Mouse (Mus musculus) adrenal gland, adult 18-20 months (tissue): ENCODE results near the gene Ypel2. TPM values are rescaled to one million over a fixed set of nuclear protein-coding genes. Genes with fewer than 3 reads are reported as not detected.
A peak's percentile ranks its signal among the peaks of the same experiment; 100 is the strongest.

Experiments
- DNase-seq, 2 experiments: peaks; one replicate each; pipeline ENCODE4 v3.0.0; 2021 to 2022; ENCODE audit warnings: low spot score in 2 of 2
- total RNA-seq, 2 experiments: library from RNA; stranded (reverse); gene quantifications; 1 replicate in 1 of 2; 2 replicates in 1 of 2; pipeline ENCODE4 v1.2.3; 2021

Gene Ypel2
- total RNA-seq, 2 experiments from 2014 or later, result 12.8 to 31.2 TPM

DNA sequence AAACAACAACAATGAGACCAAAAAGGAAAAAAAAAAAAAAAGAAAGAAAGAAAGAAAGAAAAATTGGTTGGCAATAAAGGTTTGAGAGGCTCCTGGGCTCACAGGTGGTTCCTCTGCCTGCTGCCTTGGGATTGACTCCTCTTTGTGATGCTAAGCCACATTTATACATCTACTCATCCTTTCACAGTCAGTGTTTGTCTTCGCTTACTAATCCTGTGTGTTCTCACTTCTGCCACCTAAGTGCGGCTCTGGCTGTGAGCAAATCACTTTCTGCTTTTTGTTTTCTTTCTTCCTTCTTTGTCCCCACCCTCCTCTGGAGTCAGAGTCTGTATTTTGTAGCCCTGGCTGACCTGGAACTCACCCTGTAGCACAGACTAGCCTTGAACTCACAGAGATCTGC is 2.8 kb upstream of the Ypel2 start:
- DNase-seq, result no peak

DNA sequence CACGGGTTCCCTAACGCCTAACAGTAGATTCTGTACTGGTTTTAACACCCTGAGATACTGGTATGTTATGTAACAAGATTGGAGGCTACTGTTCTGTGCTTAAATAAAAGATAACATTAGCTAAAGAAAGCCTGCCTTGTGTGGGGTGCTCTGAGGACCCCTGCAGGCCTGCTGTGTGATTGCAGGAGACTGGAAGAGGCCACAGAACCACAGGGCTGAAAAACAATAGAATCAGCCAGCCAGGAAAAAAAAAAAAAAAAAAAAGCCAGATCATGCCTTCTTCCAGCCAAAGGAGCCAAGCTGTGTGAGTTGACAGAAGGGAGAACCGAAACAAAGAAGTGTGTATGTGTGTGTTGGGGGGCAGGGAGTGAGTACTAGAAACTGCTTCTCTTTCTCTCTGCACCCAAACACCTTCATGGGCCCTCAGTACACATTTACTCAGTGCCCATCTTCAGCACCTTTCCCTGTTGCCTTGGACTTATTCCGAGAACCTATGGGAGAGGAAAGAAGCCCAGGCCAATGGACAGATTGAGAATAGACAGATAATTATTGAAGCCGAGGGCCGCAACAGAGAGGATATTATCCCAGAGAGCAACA is 2.2 kb upstream of the Ypel2 start:
- peak; percentile 51 to 60 for DNase-seq

DNA sequence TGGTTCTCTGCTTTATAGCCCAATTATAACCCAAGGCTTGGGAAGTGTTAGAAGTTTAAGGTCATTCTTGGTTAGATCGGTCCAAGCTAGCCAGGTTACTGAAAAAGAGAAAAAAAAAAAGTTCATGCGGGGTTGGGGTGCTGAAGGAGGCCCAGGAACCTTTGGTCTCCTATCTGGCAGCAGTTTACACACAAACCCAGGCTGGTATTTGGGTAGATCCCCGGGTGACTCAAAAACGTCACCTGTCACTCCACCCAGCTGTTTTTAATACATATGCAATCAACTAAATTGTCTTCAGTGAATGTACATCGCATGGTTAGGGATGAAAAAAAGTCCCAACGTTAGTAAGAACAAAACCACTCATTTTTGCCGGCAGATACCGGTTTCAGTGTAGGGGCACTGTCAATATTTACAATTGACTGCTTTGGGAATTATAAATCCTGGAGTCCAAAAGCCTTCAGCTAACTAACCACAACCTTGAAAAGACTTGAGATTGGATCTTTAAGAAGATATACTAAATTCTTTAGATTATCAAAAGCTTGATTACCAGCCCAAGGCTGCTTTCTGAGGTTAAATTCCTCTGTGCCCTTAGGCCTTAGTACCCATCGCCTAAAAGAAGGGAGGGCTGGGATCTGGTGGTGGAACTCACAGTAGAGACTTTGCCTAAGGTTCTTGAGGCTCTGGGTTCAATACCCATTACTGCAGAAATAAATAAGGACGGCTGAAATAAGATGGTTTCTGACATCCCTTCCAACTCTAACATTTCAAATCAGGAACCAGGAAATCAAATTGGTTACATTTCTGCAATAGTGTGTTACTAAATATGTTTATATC is 1.5 kb upstream of the Ypel2 start:
- no peak for DNase-seq

DNA sequence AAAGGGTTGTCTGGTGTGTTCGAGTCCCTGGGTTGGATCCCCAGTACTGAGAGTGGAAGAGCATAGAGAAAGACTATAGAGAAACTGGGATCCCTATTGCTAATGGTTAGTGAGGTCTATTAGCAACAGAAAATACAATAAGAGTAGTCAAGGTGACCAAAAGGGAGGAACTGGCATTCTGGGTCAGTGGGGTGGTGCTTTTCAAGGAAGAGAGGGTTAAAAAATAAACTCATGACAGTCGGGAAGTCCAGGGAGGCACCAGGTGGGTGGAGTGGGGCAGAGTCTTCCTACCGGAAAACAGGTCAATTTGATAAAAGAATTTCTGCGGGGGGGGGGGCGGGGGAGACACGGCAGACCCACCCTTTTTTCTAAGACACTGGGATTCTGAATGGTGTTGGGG is 823 bp upstream of the Ypel2 start:
- no peak for DNase-seq

DNA sequence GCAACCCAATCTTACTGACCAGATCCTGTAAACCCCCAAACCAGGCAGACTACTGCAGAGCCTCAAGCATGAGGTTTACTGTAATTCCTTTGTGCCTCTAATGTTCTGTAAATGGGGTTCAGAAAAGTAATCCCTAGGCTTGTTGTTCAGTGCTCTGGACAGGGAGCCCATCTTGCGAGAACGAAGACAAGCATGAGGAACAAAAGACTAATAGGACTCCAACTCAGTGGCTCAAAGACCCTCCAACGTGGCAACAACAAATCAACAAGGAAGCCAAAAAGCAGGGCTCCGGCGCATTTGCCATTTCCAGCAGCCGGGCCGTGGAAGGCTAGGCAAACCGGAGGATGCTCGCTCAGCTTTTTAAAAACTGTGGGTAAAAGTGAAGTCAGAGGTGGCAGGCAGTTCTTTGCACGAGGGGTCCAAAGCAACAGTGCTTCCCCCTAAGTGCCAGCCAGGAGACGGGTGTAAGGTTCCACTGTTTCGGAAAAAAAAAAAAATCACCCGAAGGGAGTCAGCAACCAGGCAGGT is 982 bp downstream of the Ypel2 start:
- no peak for DNase-seq

DNA sequence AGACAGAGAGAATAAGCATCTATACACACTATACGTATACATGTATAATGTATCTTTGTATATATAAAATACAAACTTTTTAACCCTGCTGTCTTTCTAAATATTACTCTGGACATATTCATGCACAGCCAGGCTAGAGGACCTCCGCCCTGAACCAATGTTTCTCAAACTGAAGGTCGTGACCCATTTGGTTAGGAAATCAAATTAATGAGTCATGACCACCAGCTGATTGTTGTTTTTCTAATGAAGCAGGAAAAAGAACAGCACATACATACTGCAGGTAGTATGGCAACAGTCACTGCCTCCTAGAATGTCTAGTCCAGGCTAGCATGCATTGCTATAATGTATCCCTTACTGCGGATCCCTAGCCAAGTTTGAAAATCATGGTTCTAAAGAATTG is 2.3 kb downstream of the Ypel2 start:
- no peak for DNase-seq

DNA sequence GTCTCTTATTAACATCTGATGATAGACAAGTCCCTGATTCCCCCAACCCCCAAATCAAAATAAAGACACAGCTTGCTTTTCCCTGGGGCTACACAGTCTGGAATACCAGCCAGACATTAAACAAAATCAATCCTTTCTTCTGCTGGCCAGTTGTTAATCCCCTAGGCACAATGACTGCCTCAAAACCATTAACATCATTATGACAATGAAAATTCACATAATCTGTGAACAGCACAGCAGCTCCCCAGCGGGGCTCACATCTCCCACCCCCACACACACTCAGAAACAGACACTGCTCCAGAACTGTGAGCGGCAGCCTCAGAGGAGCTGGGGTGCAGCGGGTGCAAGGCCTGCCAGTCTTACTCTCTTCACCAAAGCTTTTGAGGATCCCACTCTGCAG is 3.2 kb downstream of the Ypel2 start:
- DNase-seq, result no peak

DNA sequence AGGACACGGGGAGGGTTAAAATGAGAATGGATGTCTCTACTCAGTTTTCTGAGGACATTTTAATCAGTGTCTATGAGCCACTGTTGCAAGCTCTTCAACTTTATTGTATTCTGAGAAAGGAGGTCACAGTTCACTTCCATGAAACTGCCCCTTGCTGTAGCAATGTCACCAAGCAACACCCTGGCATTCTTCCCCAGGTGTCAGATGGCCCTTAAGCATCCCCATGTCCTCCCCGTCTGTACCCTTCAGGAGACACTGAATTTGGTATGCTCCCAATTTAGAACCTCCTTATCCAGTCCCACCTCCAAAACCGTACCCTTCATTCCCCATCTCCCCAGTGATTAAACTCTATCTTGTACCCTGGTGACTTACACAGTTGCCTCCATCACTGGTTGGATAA is 8.5 kb downstream of the Ypel2 start:
- no peak for DNase-seq

DNA sequence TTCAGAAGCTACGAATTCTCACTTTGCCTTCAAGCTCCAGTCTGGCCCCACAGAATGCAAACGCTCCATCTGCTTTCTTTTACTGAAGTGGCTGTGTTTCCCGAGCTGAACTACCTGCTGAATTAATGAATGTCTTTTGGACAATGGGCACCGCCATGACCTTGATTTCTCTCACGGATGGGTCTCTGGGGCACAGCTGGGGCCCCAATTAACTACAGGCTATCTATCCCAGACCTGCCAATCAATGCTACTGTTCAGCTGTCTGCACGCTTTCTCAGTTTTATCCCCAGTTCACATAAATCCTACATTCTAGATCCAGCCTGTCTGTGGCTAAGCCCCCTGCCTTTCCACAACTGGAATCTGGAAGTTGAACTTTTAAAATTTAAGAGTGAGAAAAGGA is 10.5 kb downstream of the Ypel2 start:
- DNase-seq, result no peak

DNA sequence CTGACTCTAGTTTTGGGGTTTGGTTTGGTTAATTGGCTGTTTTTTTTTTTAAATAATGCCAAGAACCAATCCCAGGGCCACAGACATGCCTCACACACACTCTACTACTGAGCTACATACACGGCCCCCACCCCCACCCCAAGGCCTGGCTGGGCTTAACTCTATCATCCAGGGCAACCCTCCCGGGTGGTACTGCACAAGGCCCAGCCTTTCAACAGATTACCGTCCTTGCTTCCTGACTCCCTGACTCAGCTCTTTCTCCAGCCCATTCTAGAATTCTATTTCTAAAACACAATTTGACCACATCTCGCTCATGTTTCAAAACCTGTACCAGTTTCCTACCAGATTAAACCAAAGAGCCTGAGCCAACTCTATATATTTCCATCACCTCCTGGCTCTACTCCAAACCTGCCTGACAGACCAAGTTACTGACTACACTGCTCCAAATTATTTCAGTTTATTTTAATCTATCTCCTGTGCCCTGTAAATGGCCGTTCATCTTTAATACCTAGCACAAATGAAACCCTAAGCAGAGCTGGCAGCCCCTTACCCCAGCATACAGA is 12.2 kb downstream of the Ypel2 start:
- no peak for DNase-seq

DNA sequence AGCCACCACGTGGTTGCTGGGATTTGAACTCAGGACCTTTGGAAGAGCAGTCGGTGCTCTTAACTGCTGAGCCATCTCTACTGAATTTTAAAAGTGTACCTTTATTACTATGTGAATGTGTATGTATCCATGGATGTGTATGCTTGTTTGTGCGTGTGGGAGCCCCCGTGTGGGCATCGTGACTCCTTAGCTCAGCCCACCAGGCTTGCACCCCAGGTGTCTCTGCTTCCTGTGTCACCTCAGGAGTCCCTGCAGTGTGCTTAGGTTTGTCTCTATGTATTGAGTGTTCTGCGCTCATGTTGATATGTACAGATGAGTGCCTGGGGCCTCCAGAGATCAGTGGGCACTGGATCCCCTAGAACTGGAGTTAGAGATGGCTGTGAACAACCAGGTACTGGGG is 13.0 kb downstream of the Ypel2 start:
- no peak for DNase-seq

DNA sequence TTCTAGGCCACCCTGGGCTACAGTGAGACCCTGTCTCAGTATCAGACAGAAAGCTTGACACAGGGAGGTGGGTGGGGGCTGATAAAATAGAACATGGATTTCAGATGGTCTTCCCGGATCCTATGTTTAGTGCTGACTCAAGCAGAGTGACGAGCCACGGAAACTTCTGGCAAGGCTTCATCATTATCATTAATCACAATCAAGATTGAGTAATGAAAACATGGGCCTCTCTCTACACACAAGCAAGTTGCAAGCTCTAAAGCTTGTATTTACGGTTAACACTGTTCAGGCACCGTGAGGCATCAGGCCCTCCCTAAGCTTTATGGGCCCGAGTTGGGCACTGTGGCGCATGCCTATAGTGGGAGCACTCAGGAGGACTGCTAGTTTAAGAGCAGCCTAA is 13.7 kb downstream of the Ypel2 start:
- DNase-seq, result peak in 1 of 2 experiments; percentile 24

DNA sequence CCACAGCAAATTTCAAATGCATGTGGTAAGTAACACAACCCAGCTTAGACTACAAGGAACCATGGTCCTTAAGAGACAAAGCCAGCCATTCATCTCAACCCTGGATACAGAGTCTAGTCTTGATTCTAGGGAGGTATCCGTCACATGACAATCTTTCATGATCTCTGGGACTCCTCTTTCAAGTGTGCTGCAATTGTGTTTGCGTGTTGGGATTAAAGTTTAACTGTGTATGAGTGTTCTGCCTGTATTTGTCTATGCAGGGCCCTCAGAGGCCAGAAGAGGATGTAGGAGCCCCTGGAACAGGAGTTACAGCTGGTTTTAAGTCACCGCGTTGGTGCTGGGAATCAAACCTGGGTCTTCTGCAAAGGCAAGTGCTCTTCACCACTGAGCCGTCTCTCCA is 16.3 kb downstream of the Ypel2 start:
- DNase-seq, result no peak

DNA sequence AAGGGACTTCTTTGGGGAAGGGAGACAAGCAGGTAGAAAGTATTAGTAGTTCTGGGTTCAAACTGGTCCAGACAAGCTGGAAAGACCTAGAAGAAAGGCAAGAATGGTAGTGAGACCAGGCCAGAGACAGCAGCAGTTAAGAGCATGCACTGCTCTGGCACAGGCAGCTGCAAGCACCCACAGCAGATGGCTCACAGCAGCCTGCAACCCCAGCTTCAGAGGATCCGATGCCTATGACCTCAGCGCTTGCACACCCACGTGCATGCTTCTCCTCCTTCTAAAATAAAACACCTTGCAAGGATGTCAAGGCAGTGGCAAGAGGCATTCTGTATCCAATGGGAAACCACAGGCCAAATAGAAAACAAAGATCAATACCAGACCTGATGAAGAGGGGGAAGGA is 19.1 kb downstream of the Ypel2 start:
- no peak for DNase-seq

DNA sequence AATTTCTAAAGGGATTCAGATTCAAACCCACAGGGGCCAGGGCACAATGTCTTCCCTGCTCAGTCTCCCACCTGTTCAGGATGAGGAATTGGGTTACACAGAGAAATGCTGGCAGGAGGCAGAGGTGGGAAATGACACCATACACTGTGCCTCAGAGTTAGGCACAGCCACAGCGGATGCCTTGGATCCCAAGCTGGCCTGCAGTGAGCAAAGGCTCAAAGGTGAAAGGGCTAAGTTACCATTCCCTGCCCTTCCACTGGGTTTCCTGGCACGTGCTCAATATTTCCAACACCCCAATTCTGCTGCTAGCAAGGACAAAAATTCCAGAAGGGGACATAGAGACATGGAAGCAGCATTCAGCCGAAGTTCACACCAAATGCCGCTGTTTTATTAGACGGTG is 20.3 kb downstream of the Ypel2 start:
- DNase-seq, result no peak

DNA sequence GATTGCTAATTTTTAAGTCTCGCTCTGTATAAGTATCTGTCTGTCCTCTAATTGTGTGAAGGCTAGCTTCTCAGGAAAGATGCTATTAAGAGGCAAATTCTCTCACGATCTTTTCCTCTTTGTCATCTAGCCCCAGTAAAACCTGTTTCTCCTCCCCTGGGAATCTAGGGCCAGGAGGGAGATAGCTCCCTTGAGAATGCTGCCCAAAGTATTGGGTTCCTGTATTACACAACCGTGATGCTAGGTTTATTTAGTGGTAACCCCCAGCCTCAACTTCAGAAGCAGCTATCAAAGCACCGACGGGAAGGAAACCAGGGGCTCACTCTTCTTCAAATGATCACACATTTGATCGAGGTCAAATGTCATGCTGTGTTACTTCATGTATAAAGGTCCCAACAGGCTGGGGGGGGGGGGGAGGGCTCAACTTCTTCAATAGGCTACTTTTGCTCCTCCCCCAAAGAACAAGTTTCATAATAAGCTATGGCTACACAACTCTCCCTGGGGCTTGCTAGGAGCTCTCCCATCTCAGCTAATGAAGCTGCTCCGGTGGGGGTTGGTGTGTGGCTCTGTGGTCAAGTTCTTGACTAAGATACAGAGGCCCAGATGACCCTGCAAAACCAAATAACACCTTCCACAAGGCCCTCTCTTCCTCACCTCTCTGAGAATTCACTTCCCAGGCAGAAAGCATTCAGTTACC is 22.3 kb downstream of the Ypel2 start:
- DNase-seq, result no peak

DNA sequence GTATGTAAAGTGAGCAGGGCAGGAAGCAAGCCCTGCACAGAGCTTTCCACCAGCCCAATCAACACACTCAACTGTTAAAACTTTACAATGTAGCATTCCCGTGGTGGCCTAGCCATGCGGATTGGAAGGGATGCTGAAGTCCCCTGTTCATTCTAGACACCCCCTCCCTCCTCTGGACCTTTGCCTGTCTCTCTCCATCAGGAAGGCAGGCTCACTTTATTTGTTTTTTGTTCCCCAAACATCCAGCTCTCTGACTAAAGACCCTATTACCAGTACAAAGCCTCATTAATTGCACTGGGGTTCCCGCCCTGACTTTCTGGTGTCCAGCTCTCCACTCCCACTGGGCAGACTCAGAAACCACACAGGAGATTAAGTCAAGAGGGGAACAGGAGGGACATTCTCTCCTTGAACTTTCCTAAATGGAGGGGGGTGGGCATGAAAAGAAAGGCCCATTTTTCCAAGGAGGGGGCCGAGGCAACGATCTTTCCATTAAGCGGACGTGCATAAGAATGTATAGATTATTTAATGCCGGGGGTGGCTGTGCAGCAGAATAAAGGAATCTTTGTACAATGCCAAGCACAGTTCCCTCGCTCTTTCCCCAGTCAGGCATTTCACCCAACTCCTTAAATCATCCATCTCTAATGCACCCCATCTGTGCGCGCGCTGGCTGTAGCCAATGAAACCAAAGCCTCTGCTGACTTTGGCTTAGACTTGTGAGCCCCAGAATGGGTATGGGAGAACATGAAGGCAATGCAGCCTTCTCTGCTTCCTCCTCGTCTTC is 24.3 kb downstream of the Ypel2 start:
- DNase-seq, result no peak

DNA sequence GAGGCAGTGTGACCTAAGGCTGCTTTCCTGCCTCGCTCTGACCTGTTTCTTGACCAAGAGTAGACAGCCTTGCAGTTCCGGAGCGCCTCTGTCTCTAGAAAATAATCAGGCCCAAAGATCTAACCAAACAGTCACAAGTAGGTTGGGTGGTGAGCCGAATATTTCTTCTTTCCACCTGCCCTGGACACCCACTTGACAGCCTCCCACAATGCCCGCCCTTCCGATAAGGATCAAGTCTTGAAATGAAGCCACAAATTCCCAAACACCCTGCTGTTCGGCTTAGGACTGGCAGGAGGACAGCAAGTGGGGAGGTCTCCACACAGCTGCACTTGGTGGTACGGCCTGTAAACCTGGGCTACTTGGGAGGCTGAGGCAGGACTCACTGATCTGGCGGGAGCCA is 26.0 kb downstream of the Ypel2 start:
- DNase-seq, result no peak

DNA sequence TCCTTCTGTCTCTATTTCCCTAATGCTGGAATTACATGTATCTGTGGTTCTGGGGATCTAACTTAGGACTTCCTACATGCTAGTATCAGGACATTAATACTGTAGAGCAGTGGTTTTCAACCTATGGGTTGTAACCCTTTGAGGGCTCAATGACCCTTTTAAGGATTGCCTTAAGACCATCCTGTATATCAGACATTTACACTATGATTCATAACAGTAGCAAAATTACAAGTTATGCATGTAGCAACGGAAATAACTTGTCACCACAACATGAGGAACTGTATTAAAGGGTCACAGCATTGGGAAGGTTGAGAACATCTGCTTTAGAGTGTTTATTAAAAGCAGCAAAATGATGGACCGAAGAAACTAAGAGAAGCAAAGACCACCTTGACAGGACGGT is 26.8 kb downstream of the Ypel2 start:
- DNase-seq, result no peak

DNA sequence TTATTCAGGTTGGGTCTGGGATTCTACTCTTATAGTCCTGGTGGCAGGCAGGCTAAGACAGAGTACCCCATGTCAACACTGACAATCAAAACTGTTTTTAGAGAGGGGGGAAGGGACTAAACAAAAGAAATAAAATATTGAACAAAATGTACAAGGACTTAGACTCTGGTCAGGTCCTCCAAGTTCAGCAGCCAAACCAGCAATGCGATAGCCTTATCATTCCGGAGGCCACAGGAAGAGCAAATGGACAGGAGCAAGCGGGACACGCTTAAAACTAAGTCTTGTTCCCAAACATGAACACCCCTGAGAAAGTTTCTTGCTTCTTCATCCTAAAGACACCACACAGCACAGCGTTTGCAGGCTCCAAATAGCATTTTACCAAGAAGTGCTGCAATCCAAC is 28.4 kb downstream of the Ypel2 start:
- no peak for DNase-seq

DNA sequence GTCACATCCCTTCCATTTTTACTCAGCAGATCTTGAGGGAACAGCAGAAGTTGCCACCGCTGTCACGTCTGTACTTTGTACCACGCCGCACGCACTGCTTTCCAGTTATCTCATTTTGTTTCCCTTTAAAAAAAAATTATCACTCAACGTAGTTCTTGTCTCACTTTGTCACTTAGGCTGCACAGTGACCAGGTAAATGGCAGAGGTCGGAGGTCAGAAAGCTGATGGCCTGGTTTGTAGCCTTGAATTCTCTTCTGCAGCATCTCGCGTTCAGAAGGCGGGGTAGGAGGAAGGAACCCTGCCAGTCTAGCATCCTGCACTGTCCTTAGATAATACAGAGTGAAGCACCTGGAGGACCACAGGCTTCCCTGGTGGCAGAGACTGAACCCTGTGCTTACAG is 29.8 kb downstream of the Ypel2 start:
- no peak for DNase-seq
